Mouse (Mus musculus): ENCODE measurements around the gene Atf7. TPM values are rescaled to one million over a fixed set of nuclear protein-coding genes. Genes with fewer than 3 reads are reported as not detected.
"Not testable (repeated sequence)": the region's sequence is repeated elsewhere in the genome, so short reads cannot be mapped to it uniquely, and the experiment has no call there.

Gene Atf7
- polyA plus RNA-seq, 1 experiment from 2014 or later = 23.6 TPM

DNA sequence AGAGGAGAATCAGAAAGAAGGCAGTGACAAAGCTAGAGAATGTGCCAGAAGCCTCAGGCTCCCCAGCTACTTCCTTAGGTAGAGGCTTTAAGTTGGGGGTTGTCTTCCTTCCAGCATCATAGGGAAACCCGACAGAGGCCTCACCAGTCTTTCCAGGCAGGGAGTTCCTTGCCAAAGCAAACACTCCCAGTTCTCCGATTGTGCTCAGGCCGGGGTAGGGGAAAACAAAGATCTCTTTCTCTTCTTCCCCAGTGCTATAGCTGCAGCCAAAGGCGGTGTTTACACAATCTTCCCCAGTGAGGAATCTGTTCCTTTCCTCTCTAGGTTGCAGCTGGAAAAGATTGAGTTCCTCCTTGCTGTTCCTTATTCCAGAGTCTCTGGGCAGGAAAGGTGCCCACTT is 31.4 kb upstream of the Atf7 start:
- Histone ChIP-seq H3K27ac (peak overlapping the region; percentile 81), H3K4me3 (no peak overlapping the region), H3K4me2 (replicated peaks) (no peak overlapping the region), H3K36me3 (0 out of 2 replicates have a peak, but pooled peaks cover 5% of the 10 kb centered on the region), H3K9me3 (replicated peaks) (no peaks in the 10 kb centered on the region), H3K9ac (no peak overlapping the region), H3K4me1 (peaks cover 8% of the 10 kb centered on the region; the same call in 1 of the 2 replicates), H3K27me3 (no peaks in the 10 kb centered on the region)
- 12% methylated on average over 4 of the region's 4 CpGs for WGBS
- ATAC-seq (ENCODE audit: low FRiP score) = no peak

DNA sequence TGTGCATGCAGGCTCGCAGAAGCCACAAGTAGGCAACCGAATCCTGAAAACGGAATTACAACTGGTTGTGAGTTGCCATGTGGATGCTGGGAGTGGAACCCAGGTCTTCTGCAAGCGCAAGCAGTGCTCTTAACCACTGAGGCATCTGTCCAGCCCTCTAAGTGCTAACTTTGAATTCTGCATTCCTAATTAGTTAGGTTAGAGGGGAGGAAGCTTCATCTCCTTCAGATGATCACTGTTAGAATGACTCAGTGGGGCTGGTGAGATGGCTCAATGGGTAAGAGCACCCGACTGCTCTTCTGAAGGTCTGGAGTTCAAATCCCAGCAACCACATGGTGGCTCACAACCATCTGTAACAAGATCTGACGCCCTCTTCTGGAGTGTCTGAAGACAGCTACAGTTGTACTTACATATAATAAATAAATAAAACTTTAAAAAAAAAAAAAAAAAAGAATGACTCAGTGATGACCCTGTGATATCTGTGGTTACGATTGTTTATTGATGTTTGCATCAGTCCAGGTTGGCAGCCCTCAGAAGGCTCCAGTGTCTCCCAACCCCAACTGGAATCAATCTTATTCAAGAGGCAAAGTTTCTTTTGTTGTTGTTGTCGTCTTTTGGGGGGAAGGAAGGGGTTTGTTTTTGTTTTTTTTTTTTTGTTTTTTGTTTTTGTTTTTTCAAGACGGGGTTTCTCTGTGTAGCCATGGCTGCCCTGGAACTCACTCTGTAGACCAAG is 26.8 kb upstream of the Atf7 start:
- ATAC-seq (ENCODE audit: low FRiP score); H3K9me3 ChIP-seq (replicated peaks); H3K27ac ChIP-seq; H3K9ac ChIP-seq; H3K4me3 ChIP-seq; H3K36me3 ChIP-seq; H3K4me1 ChIP-seq; H3K27me3 ChIP-seq; H3K4me2 ChIP-seq (replicated peaks): not testable (repeated sequence)
- 86% methylated on average over 9 of the region's 9 CpGs for WGBS

DNA sequence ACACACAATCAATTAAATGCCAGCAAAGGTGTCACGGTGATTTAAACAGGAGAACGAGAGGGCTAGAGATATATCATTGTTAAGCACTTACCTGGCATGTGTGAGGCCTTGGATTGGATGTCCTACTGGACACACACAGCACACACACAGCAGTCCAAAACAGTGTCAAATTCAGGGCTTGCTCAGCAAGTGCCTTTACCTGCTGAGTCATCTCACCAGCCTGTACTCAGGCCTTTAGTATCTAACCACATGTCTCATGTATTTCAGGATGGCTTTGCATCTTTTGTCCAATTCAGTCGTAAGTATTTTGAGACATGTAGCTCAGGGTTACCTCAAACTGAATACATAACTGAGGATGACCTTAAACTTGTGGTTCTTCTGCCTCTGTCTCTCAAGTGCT is 25.8 kb upstream of the Atf7 start:
- H3K27ac ChIP-seq = no peak overlapping the region
- no peak overlapping the region for H3K4me3 ChIP-seq
- 83% methylated on average over 3 of the region's 3 CpGs for WGBS
- 0 out of 2 replicates have a peak, but pooled peaks cover 3% of the 10 kb centered on the region for H3K4me1 ChIP-seq
- H3K36me3 ChIP-seq = no peaks in the 10 kb centered on the region
- H3K4me2 ChIP-seq (replicated peaks) = no peak overlapping the region
- H3K27me3 ChIP-seq = no peaks in the 10 kb centered on the region
- H3K9me3 ChIP-seq (replicated peaks) = no peaks in the 10 kb centered on the region
- no peak overlapping the region for H3K9ac ChIP-seq
- no peak for ATAC-seq (ENCODE audit: low FRiP score)

DNA sequence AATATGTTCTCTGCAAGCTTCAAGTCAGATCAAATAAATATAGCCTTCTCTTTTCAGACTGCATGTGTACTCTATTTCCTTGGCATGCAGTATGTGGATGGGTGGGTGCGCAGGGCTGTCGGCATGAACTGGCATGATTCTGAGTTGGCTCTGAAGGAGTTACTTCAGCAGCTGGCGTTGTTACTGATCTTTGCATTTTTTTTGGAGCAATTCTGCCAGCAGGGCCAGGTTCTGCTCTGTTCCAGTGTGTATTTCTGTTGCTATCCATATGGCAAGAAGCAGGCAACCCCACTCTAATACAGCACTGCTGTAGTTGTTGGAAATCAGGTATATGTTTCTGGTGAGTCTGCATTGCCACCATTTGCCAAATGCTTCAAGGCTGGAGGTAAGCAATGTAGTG is 10.6 kb upstream of the Atf7 start:
- Histone ChIP-seq H3K4me1 (no peaks in the 10 kb centered on the region), H3K4me2 (replicated peaks) (no peak overlapping the region), H3K9ac (no peak overlapping the region), H3K9me3 (replicated peaks) (0 out of 2 replicates have a peak, but pooled peaks cover 4% of the 10 kb centered on the region), H3K36me3 (no peaks in the 10 kb centered on the region), H3K4me3 (no peak overlapping the region), H3K27ac (no peak overlapping the region), H3K27me3 (no peaks in the 10 kb centered on the region)
- WGBS = 82% methylated on average over 3 of the region's 3 CpGs
- no peak for ATAC-seq (ENCODE audit: low FRiP score)

DNA sequence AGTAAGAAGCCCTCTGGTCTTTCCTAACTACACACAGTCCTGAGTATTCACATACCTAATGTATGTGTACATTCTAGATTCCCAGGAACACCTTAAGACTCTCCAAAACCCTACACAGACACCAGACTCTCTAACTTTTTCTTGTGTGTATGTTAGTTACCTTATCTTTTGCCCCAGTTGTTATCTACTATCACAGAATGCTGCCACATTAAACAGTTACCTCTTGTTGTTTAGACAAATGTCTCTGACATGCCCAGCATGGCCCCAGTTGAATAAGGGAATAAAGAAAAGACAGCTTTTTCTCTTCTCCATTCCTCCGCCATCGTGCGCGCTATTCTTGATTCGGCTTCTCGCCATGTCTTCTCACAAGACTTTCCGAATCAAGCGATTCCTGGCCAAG is 9.4 kb upstream of the Atf7 start:
- no peaks in the 10 kb centered on the region for H3K27me3 ChIP-seq
- no peak for ATAC-seq (ENCODE audit: low FRiP score)
- no peaks in the 10 kb centered on the region for H3K36me3 ChIP-seq
- H3K9me3 ChIP-seq (replicated peaks) = 0 out of 2 replicates have a peak, but pooled peaks cover 4% of the 10 kb centered on the region
- H3K9ac ChIP-seq = no peak overlapping the region
- no peak overlapping the region for H3K4me3 ChIP-seq
- H3K4me2 ChIP-seq (replicated peaks) = no peak overlapping the region
- no peak overlapping the region for H3K27ac ChIP-seq
- 95% methylated on average over 8 of the region's 8 CpGs for WGBS
- no peaks in the 10 kb centered on the region for H3K4me1 ChIP-seq

- Histone ChIP-seq H3K4me2 (replicated peaks) (peak overlapping the region; percentile 87), H3K9me3 (replicated peaks) (no peaks in the 10 kb centered on the region), H3K4me3 (peak overlapping the region; percentile 61), H3K4me1 (peaks cover 15% of the 10 kb centered on the region), H3K27me3 (no peaks in the 10 kb centered on the region), H3K9ac (peak overlapping the region; percentile 74), H3K27ac (peak overlapping the region; percentile 96), H3K36me3 (no peaks in the 10 kb centered on the region)
- 2% methylated on average over 18 of the region's 18 CpGs for WGBS
- ATAC-seq (ENCODE audit: low FRiP score) = peak; percentile 17; the same call in 1 of the 2 replicates
These were observed 407 bp upstream of the Atf7 start for GRCm38 (mm10) chr15:102625687-102626055.

DNA sequence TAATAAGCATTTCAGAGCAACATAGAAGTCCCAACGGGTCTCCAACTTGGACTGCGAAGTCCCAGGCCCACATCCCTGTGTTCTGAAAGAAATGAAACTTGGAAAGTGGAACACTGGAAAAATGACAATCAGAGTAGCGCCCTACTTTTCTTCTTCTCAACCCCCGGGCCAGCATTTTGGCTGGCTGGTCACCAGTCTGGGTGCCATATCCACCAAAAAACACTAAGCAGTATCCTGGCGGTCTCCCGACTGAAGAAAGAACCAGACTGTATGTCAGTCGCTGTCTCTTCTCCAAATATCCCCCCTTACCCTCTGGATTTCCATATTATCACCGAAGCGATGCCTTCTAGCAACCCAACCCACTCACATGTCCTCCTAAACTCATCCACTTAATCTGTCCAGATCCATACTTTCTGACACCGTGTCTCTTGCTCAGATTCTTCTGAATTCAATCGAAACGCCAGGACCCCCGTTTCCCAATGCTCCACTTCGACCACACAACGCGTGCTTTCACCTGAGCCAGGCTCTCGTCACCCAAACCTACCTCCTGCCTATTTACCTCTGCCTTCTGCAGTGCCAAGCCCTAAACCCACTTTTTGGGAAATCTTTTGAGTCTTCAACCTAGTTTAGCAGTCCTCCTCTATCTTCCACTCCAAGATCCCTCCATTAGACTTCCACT is 834 bp downstream of the Atf7 start:
- H3K4me2 ChIP-seq (replicated peaks) = peak overlapping the region; percentile 87
- H3K4me3 ChIP-seq = peak overlapping the region; percentile 61
- no peak; the same call in 1 of the 2 replicates for ATAC-seq (ENCODE audit: low FRiP score)
- H3K27me3 ChIP-seq = no peaks in the 10 kb centered on the region
- H3K9me3 ChIP-seq (replicated peaks) = no peaks in the 10 kb centered on the region
- peak overlapping the region; percentile 74 for H3K9ac ChIP-seq
- H3K27ac ChIP-seq = peak overlapping the region; percentile 96; the same call in 1 of the 2 replicates
- peaks cover 15% of the 10 kb centered on the region for H3K4me1 ChIP-seq
- H3K36me3 ChIP-seq = no peaks in the 10 kb centered on the region
- 7% methylated on average over 17 of the region's 17 CpGs for WGBS

DNA sequence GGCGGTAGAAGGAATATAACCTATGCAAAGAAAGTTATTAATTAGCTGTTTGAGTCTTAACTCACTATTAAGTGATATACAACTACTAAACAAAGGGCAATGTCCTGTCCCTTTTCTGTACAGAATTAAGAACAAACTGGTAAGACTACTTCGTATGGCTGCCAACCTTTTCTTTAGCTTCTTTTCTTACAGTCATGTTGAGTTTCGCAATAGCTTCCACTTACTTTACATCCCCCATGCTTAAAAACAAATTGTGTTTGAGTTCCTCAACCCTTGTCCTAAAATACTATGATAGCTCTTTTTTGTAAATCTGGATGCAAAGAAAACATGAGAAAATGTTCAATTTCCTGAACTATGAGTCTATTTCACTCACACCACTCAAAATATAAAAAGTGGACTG is 2.1 kb downstream of the Atf7 start:
- Histone ChIP-seq H3K27me3 (no peaks in the 10 kb centered on the region), H3K4me1 (peaks cover 15% of the 10 kb centered on the region), H3K9me3 (replicated peaks) (no peaks in the 10 kb centered on the region), H3K27ac (no peak overlapping the region), H3K9ac (no peak overlapping the region), H3K4me3 (no peak overlapping the region), H3K36me3 (no peaks in the 10 kb centered on the region), H3K4me2 (replicated peaks) (peak overlapping the region; percentile 21; the same call in 1 of the 2 replicates)
- WGBS = 87% methylated on average over 3 of the region's 3 CpGs
- ATAC-seq (ENCODE audit: low FRiP score) = no peak

DNA sequence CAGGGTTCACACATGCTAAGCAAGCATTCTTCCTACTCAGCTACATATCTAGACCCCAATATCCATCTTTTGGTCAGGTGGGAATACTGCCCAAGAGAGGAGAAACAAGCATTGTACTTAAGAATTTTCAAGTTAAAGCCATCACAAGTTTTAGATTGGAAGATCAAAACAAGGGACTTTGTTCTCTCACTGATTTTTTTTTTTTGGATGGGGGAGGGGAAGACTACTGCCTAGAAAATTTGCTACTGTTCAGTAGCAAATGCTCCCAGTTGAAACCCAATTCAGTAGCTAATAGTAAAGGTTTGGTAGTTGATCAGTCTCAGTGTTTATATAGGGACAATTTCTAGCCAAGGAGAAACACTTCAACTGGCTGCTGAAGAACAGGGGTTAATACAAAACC is 2.7 kb downstream of the Atf7 start:
- no peaks in the 10 kb centered on the region for H3K27me3 ChIP-seq
- H3K4me3 ChIP-seq = no peak overlapping the region
- no peak overlapping the region for H3K27ac ChIP-seq
- H3K9me3 ChIP-seq (replicated peaks) = no peaks in the 10 kb centered on the region
- H3K4me2 ChIP-seq (replicated peaks) = no peak overlapping the region
- no peak overlapping the region for H3K9ac ChIP-seq
- ATAC-seq (ENCODE audit: low FRiP score) = no peak
- peaks cover 15% of the 10 kb centered on the region for H3K4me1 ChIP-seq
- no peaks in the 10 kb centered on the region for H3K36me3 ChIP-seq

- H3K4me3 ChIP-seq = no peak overlapping the region
- H3K4me2 ChIP-seq (replicated peaks) = no peak overlapping the region
- ATAC-seq (ENCODE audit: low FRiP score) = no peak
- H3K27ac ChIP-seq = no peak overlapping the region
- H3K9ac ChIP-seq = no peak overlapping the region
- peaks cover 12% of the 10 kb centered on the region for H3K4me1 ChIP-seq
- no peaks in the 10 kb centered on the region for H3K9me3 ChIP-seq (replicated peaks)
- WGBS = 97% methylated on average over 1 of the region's 1 CpGs
- H3K36me3 ChIP-seq = no peaks in the 10 kb centered on the region
- no peaks in the 10 kb centered on the region for H3K27me3 ChIP-seq
These were observed 4.5 kb downstream of the Atf7 start for GRCm38 (mm10) chr15:102620765-102621164.

GRCm38 (mm10) chr15:102619486-102619885 is 5.8 kb downstream of the Atf7 start:
- no peak overlapping the region for H3K4me2 ChIP-seq (replicated peaks)
- no peak overlapping the region for H3K27ac ChIP-seq
- 90% methylated on average over 5 of the region's 5 CpGs for WGBS
- no peaks in the 10 kb centered on the region for H3K27me3 ChIP-seq
- no peak overlapping the region for H3K9ac ChIP-seq
- H3K4me1 ChIP-seq = peaks cover 9% of the 10 kb centered on the region
- no peak for ATAC-seq (ENCODE audit: low FRiP score)
- no peaks in the 10 kb centered on the region for H3K9me3 ChIP-seq (replicated peaks)
- H3K4me3 ChIP-seq = no peak overlapping the region
- H3K36me3 ChIP-seq = no peaks in the 10 kb centered on the region

DNA sequence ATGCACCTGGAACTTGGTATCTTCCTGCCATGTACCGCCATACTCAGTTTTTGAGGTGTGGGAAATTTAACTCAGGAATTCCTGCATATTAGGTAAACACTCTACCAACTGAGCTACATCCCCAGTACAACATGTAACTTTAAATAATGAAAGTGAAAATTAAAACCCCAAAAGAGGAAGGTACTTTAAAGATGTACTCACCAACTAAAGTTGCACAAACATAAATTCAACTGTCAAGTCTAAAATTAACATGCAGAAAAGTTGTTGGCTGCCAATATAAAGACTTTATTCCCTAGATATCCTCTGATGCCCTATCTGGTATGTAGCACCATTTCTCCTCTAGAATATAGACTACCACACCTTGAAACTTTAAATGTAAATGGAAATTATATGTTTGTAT is 7.6 kb downstream of the Atf7 start:
- WGBS = 92% methylated on average over 1 of the region's 1 CpGs
- ATAC-seq (ENCODE audit: low FRiP score) = no peak
- Histone ChIP-seq H3K9ac (no peak overlapping the region), H3K4me1 (no peaks in the 10 kb centered on the region), H3K27ac (no peak overlapping the region), H3K4me2 (replicated peaks) (no peak overlapping the region), H3K36me3 (no peaks in the 10 kb centered on the region), H3K4me3 (no peak overlapping the region), H3K9me3 (replicated peaks) (no peaks in the 10 kb centered on the region), H3K27me3 (no peaks in the 10 kb centered on the region)

- H3K27ac ChIP-seq = no peak overlapping the region
These were observed 9.1 kb downstream of the Atf7 start for GRCm38 (mm10) chr15:102616174-102616573.

More at GRCm38 (mm10) chr15:102616174-102616573, 9.1 kb downstream of the Atf7 start:
- WGBS = 98% methylated on average over 2 of the region's 2 CpGs
- H3K9ac ChIP-seq = no peak overlapping the region
- ATAC-seq (ENCODE audit: low FRiP score) = no peak
- H3K4me3 ChIP-seq = no peak overlapping the region
- no peaks in the 10 kb centered on the region for H3K9me3 ChIP-seq (replicated peaks)
- H3K27me3 ChIP-seq = no peaks in the 10 kb centered on the region
- H3K36me3 ChIP-seq = no peaks in the 10 kb centered on the region
- no peaks in the 10 kb centered on the region for H3K4me1 ChIP-seq
- no peak overlapping the region for H3K4me2 ChIP-seq (replicated peaks)

Measured in hindbrain, embryonic 12.5 days (tissue).